ENCODE assay signal across 8 mouse cellular contexts in the genomic region with DNA sequence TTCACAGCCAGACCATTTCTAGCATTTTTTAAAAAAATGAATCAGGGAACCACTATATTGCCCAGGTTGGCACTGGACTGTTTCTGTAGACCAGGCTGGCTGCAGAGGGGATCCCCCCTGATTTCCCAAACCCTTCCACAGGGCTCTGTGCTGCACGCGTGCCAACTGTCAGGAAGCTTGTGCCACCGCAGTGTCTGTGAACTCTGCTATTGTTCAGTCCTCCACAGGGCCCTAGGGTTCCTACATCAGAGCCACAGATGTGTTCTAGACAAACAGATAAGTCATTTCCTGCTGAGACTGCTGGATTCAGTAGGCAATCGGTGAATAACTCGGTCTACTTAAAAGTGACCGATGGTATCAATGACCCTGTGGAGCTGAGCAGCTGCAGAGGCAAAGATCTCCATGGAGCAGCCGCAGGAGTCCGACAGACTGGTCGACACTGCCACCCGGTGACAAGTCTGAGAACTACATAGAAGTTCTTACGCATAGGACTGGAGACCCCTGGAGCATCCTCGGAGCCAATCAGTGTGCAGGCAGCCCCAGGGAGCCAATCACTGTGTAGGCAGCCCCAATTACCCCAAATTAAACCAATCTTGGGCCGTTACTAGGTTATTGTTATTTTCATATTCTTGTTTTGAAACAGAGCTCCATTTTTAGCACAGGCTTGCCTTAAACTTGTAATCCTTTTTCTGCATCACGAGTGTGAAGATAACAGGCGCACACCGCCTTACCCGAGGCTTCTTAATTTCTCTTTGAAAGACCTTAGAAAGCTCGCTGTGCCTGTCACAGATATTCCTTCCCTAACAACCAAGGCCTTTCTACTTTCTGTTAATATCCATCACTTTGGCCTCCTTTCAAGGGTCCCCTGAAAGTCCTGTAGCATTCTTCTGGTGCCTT. TPM values are rescaled to one million over a fixed set of nuclear protein-coding genes. Genes with fewer than 3 reads are reported as not detected.
DNase-seq lines count a peak whose midpoint lies in the region; ATAC-seq lines count a peak whose summit lies in the region.

No protein-coding gene starts in this region.

- ATAC-seq in hindbrain, embryonic 13.5 days (ENCODE audit: low FRiP score), result peak; percentile 99

- H3K27me3 ChIP-seq in hindbrain, embryonic 13.5 days, result peaks cover 41% of the 10 kb centered on the region

- H3K36me3 ChIP-seq in hindbrain, embryonic 13.5 days, result no peaks in the 10 kb centered on the region

- H3K4me3 ChIP-seq in hindbrain, embryonic 13.5 days, result peak overlapping the region; percentile 36

- H3K4me1 ChIP-seq in hindbrain, embryonic 13.5 days (replicated peaks), result peaks cover 7% of the 10 kb centered on the region; the same call in 1 of the 2 replicates

- H3K27ac ChIP-seq in hindbrain, embryonic 13.5 days, result no peak overlapping the region

- H3K4me2 ChIP-seq in hindbrain, embryonic 13.5 days, result peak overlapping the region; percentile 50

- peak overlapping the region; percentile 51; the same call in 1 of the 2 replicates for H3K9ac ChIP-seq in hindbrain, embryonic 13.5 days

- H3K9me3 ChIP-seq in hindbrain, embryonic 13.5 days, result no peaks in the 10 kb centered on the region

- 9% methylated on average over 18 of the region's 18 CpGs for WGBS in hindbrain, embryonic 13.5 days

- DNase-seq in NIH3T3 (ENCODE audit: low read depth), result peak; percentile 86
- peak; percentile 86 for DNase-seq in cerebellum, adult 9-11 months
- peak; percentile 90 to 96 for DNase-seq in frontal cortex, postnatal 14 days (ENCODE audit: low spot score in 2 of 2)
- DNase-seq in layer of hippocampus, postnatal 36 days, result peak; percentile 92 to 93
- DNase-seq in lung, postnatal 25 days (ENCODE audit: low spot score), result peak; percentile 76
- peak; percentile 95 for DNase-seq in retina, postnatal 1 day
- DNase-seq in urinary bladder, postnatal 25 days (ENCODE audit: low spot score), result peak; percentile 70

RNA-seq across cellular contexts. Expression of a gene that starts 18.1 kb away (rescaled TPM):
- polyA plus RNA-seq in hindbrain, embryonic 13.5 days (2015; fragmentation: Nextera tagmentation; extraction: Ambion mirVana), result 0.10 TPM in 1 of 2 replicates, not detected in the other
- under 1 TPM; 0.07 to 0.08 TPM for total RNA-seq in layer of hippocampus, postnatal 36 days (2021)

RNA-seq across cellular contexts. Expression of a gene that starts 27.6 kb away (rescaled TPM):
- 8.0 and 8.7 TPM in 2 replicates for polyA plus RNA-seq in hindbrain, embryonic 13.5 days (2015; fragmentation: Nextera tagmentation; extraction: Ambion mirVana)
- 1 to 10 TPM; 7.4 to 8.8 TPM for total RNA-seq in layer of hippocampus, postnatal 36 days (2021)

RNA-seq across cellular contexts. Expression of a gene that starts 27.7 kb away (rescaled TPM):
- 152 and 158 TPM in 2 replicates for polyA plus RNA-seq in hindbrain, embryonic 13.5 days (2015; fragmentation: Nextera tagmentation; extraction: Ambion mirVana)
- 10 to 100 TPM; 89.1 to 99.2 TPM for total RNA-seq in layer of hippocampus, postnatal 36 days (2021)

RNA-seq across cellular contexts. Expression of a gene that starts 37.4 kb away (rescaled TPM):
- 3.6 and 4.8 TPM in 2 replicates for polyA plus RNA-seq in hindbrain, embryonic 13.5 days (2015; fragmentation: Nextera tagmentation; extraction: Ambion mirVana)
- total RNA-seq in layer of hippocampus, postnatal 36 days (2021), result 10 to 100 TPM; 59.6 to 61.7 TPM
